Mouse (Mus musculus) cerebellum, adult 9-11 months (tissue): ENCODE measurements around the gene Vmo1.
"Not testable (repeated sequence)": the region's sequence is repeated elsewhere in the genome, so short reads cannot be mapped to it uniquely, and the experiment has no call there.

Experiments
- DNase-seq: peaks from one replicate; pipeline ENCODE4 v3.0.0; 2022

The Vmo1 gene

DNA sequence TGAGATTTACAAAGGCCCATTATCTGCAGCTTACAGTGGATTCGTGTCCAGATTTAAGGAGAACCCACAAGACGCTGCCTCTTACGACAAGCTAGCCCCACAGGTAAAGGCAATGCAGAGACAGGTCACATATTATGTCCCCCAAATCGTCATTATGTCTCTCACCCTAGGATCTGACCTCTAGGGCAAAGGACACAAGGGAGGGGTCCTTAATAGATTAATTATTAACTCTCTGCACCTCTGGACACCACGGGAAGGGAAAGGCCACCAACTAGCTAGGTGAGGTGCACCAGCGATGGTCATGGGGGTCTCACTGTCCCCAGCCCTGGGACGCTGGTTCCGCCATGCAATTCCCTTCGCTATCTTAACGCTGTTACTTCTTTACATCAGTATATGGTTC is 4.5 kb upstream of the Vmo1 start, which contains the start of gene Gltpd2:
Gene Gltpd2, plus strand, starts transcription at position 274 of the 400 bp plus-strand sequence.
- no peak for DNase-seq

DNA sequence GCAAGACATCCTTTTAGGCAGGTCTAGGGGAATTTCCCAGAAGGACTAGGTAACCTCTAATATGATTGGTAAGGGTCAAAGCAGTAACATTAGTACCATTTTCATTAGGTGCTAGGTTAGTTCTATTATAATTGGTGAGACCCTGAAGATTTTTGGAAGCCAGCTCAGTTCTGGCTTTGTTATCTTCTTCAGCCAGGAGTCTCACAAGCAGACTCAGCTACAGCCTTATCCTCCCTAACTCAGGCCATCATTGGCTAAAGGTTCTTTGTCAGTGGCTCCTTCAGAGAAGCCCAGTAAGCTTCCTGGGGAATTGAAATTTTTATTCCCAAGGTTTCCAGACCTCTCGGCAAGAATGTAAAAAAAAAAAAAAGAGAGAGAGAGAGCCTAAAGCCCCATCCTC is 4.0 kb upstream of the Vmo1 start:
- no peak for DNase-seq

DNA sequence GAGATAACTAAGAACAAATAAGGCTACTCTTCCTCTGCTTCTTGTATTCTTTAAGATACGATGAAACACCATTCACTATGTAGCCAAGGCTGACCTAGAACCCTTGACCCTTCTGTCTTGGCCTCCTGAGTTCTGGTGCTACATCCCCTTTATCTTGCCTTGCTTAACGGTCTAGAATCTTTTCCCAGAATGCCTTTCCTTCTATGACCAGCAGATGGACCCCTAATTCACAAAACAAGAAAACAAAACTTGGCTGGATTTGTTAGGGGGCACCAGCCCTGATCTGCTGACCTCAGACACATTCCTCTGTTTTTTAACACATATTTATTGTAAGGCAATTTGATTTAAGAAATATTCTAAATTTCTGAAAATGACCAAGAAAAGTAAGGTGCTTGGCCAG is 1.9 kb upstream of the Vmo1 start:
- no peak for DNase-seq

GRCm38 (mm10) chr11:70513520-70513919 is 896 bp downstream of the Vmo1 start:
- no peak for DNase-seq

GRCm38 (mm10) chr11:70512709-70513342 is 1.6 kb downstream of the Vmo1 start:
- no peak for DNase-seq

- DNase-seq = no peak
These were observed 2.6 kb downstream of the Vmo1 start for GRCm38 (mm10) chr11:70511825-70512224.

DNA sequence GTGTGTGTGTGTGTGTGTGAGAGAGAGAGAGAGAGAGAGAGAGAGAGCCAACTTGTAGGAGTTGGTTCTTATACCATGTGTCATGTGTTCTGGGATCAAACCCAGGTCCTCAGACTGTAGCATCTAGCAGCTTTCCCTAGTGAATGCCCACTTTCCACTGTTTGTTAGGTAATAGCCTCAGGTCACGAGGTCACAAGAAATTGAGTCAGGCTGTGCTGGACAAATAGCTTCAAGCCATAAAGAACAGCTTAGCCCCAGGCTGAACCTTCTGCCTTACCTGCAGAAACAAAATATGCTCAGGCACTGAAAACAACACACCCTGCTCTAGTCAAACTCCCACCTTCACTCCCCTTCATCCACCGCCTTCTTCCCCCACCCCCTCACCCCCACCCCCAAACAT is 3.2 kb downstream of the Vmo1 start:
- no peak for DNase-seq

DNA sequence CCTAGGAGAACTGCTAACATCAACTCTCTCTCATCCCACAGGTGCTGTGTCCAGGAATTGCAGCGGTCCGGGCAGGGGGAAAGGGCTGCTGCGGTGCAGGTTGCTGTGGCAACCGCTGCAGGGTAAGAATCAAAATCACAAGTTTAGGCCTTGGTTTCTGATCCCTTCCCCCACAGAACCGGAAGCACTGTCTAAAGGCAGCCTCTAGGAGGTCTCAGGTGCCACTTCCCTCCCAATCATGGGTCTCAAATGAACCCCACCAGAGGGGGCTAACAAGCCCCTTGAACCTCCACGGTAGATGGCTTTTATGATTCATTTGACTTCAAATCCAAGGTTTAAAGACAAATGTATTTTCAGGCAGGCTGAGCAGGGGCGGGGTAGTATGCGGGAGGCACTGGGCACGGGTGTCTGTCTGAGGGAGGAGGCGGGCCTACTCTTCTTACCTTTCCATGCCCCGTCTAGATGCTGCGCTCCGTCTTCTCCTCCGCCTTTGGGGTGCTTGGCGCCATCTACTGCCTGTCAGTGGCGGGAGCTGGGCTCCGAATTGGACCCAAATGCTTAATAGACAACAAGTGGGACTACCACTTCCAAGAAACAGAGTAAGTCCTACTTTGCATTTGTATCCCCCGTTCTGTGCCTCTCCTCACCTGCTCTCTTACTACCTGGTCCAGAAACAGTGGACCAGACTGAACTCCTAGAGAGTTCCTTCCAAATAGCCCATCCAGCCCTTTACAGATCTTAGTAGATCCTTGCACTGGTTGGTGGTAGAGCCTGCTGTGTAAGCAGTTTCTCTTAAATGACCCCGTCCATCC is 4.5 kb downstream of the Vmo1 start:
- peak; percentile 42 for DNase-seq

- no peak for DNase-seq
These were observed 7.4 kb downstream of the Vmo1 start for GRCm38 (mm10) chr11:70506962-70507515.

DNA sequence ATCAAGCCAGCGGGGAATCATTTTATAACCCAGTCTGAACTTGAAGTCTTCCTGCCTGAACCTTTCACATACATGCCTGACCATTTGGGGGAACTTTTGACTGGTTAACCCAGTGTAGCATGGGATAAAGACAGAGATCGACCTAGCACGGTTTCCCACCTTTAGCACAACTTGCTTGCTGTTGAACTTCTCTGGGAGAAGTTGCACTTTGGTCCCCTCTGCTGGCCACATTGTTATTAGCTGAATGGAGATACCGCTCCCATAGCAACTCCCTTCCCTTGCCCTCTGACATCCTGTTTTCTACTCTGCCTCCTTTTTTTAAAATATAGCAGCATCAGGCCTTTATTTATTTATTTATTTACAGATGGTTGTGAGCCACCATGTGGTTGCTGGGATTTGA is 8.0 kb downstream of the Vmo1 start:
- DNase-seq = no peak

- no peak for DNase-seq
These were observed 9.4 kb downstream of the Vmo1 start, which contains the start of gene Tm4sf5 for GRCm38 (mm10) chr11:70504970-70505369. Gene Tm4sf5 (plus strand): TSS chr11:70505244.

DNA sequence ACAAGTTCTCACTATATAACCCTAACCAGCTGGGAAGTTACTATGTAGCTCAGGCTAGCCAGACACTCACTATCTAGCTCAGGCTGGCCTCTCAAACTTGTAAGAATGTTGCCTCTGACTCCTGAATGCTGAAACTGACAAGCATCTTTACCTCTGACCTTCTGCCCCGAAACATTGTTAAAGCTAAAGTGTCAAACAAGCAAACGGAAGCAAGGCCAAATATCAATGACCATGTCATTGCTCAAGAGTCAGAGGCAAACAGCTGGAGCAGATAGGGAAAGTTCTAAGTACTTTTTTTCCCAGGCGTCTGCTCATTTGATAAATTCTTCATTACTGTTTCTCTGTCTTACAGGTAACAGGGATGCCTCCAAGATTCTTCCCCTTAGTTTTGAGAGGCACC is 12.4 kb downstream of the Vmo1 start:
- no peak for DNase-seq

DNA sequence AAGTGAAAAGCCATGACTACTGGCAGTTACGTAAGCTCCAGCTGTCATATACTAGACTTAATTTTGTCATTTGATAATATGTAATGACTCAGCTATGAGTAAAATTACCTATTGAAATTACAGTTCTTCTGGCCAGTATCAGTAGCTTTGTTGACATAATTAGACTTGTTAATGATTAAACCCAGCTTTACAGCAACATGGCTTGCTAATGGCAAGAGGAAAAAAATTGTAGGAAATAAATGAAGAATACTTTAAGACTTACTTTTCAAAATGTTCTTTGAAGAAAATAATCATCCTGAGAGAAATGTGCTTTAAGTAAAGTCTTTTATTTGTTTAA is 14.0 kb downstream of the Vmo1 start:
- DNase-seq = no peak

DNA sequence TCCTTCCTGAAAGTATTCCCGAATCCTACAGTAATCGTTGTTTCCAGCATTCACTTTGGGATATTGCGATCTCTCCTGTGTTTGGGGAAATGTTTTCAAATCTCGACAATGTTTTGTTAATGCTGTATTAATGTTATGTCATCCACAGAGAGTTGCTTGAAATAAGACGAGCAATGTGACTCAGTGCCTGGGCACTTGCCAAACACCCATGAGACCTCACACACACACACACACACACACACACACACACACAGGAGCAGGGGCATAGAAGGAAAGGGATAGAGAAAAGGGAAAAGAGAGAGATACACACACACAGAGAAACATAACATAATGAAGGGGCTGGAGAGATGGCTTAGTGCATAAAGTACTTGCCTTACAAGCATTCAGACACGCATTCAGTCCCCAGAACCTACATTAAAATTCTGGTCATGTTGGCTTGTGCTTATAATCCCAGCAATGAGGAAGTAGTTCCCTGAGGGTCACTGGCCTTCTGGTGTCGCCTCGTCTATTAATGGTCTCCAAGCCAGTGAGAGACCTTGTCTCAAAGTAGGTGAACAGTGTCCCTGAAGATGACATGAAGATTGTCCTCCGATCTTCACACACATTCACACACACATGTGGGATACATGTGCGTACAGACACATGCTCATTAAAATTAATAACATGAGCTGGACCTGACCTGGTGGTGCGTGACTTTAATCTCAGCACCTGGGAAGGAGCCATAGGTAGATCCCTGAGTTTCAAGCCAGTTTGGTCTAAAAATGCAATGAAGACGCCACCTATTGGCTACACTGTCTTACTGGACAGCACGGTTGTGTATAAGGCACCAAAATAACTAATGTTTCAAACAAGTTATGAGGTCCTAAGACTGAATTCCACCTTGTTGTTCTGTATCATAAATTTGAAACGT is 14.6 kb downstream of the Vmo1 start:
- no peak for DNase-seq

- no peak for DNase-seq
These were observed 24.7 kb downstream of the Vmo1 start for GRCm38 (mm10) chr11:70489684-70490083.

DNA sequence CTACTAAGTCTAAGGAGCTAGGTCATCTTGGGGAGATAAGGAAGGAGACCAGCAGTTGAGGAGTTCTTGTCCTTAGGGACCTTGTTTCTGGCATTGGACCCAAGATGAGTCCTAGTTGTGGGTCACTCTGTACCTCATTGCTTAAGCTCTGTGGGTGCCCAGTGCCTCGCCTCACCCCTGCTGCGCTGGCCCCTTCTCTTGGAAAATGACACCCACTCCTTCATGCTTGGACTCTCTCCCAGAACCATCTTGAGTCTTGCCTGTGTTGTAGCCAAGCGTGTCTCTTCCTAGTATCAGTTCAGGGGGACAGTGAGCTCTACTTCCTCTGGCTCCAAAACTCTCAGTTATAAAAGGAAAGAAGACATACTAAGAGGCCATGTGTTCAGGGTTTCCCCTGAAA is 25.3 kb downstream of the Vmo1 start:
- no peak for DNase-seq

- no peak for DNase-seq
These were observed 26.6 kb downstream of the Vmo1 start for GRCm38 (mm10) chr11:70487816-70488215.

- no peak for DNase-seq
These were observed 28.9 kb downstream of the Vmo1 start for GRCm38 (mm10) chr11:70485498-70485897.

- DNase-seq = no peak
These were observed 39.4 kb downstream of the Vmo1 start for GRCm38 (mm10) chr11:70474872-70475534.

GRCm38 (mm10) chr11:70473291-70473690 is 41.1 kb downstream of the Vmo1 start:
- DNase-seq = not testable (repeated sequence)

DNA sequence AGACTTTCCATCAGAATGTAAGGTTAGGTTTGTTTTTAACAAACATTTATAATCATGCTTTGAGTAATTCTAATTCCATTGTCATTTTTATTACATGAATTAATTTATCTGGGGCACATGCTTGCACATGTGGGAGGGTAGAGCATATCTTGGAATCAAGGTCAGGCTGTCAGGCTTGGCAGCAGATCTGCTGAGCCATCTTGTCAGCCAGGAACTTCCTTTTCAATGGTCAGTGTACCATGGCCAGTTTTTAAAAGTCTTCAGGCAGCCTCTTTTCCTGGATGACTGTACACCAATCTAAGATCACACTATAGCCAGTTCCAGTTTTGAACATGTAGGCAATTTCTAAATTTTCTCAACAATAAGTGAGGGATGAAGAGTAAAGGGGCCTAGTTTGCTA is 41.7 kb downstream of the Vmo1 start:
- no peak for DNase-seq

DNA sequence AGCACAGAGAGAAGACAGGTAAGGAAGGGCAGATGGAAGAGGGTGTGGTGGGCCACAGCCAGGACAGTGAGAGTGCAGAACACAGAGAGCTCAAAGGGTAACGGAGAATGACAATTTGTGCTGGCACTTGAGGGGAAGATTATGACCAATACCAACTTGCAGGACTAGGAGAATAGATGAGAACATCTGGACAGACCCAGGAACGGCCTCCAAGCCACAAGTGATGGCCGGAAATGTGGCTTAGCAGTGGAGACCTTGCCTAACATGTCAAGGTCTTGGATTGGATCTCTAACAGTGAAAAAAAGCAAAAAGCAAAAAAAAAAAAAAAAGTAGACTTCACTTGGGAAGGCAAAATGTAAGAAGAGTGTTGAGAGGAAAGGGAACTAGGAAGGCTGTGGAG is 44.7 kb downstream of the Vmo1 start:
- no peak for DNase-seq
